Mouse (Mus musculus) midbrain, postnatal 0 days (tissue): Measurements from ENCODE around the gene Rab15. TPM values are rescaled to one million over a fixed set of nuclear protein-coding genes. Genes with fewer than 3 reads are reported as not detected.

Experiments used
- ATAC-seq: fragments of 200-750 bp; cut with Nextera tagmentation; 2 replicates; pipeline ENCODE4 v1.8.0; 2017; ENCODE audit warnings: moderate number of reproducible peaks, mild to moderate bottlenecking, moderate TSS enrichment, moderate library complexity; ENCODE audit not compliant: low FRiP score
- DNase-seq: peaks from one replicate; pipeline ENCODE4 v3.0.0-alpha.2; 2015; ENCODE audit warnings: low spot score
- H3K27ac ChIP-seq: fragments of 300-500 bp; sonication (generic); 2 replicates; pipeline ENCODE4 v1.5.1; 2014; ENCODE audit warnings: low read depth, mild to moderate bottlenecking, low read length, mixed read lengths
- H3K27me3 ChIP-seq: fragments of 300-500 bp; sonication (generic); 2 replicates; pipeline ENCODE4 v1.6.1; 2014; ENCODE audit warnings: low read length, control low read depth, mixed read lengths; ENCODE audit not compliant: insufficient read depth
- H3K36me3 ChIP-seq: fragments of 300-500 bp; sonication (generic); 2 replicates; pipeline ENCODE4 v1.6.1; 2014; ENCODE audit warnings: low read length, control low read depth, mixed read lengths; ENCODE audit not compliant: insufficient read depth
- H3K4me1 ChIP-seq: fragments of 300-500 bp; sonication (generic); 2 replicates; pipeline ENCODE4 v1.6.1; 2014; ENCODE audit warnings: mild to moderate bottlenecking, control low read depth, antibody characterized with exemption, low read length, mixed read lengths; ENCODE audit not compliant: insufficient read depth
- H3K4me2 ChIP-seq: fragments of 300-500 bp; sonication (generic); 2 replicates; pipeline ENCODE4 v1.6.1; 2014; ENCODE audit warnings: low read depth, mild to moderate bottlenecking, low read length, mixed read lengths; ENCODE audit not compliant: poor library complexity, severe bottlenecking
- H3K4me3 ChIP-seq: fragments of 300-500 bp; sonication (generic); 2 replicates; pipeline ENCODE4 v1.5.1; 2014; ENCODE audit warnings: low read depth, mild to moderate bottlenecking, low read length, moderate library complexity
- H3K9ac ChIP-seq: fragments of 300-500 bp; sonication (generic); replicated peaks from 2 replicates; pipeline ENCODE4 v1.6.1; 2014; ENCODE audit warnings: mild to moderate bottlenecking, low read length, moderate library complexity, mixed read lengths; ENCODE audit not compliant: poor library complexity, severe bottlenecking
- H3K9me3 ChIP-seq: fragments of 300-500 bp; sonication (generic); 2 replicates; pipeline ENCODE4 v1.6.1; 2016; ENCODE audit warnings: low read length, control low read depth
- CTCF ChIP-seq: IDR thresholded peaks from 2 replicates; pipeline ENCODE4 v1.5.1; 2016; ENCODE audit warnings: antibody characterized with exemption, mild to moderate bottlenecking
- WGBS: fragments of 180-500 bp; shearing (Covaris S2); extraction: QIAGEN DNeasy Blood & Tissue Kit; methylation state at CpG from one replicate; pipeline ENCODE4 v1.1.7; 2014; 5-methylcytosine and 5-hydroxymethylcytosine counted together
- polyA plus RNA-seq: library from polyadenylated mRNA; unstranded; fragments of >200 nt; fragmentation: Nextera tagmentation; extraction: Ambion mirVana; gene quantifications from 2 replicates; pipeline ENCODE4 v1.2.1, GENCODE M21; 2015
- total RNA-seq: library from RNA; depleted of rRNA; stranded (reverse); fragments of >200 nt; gene quantifications from 2 replicates; pipeline ENCODE4 v1.2.3, GENCODE M21; 2014

The Rab15 gene
- total and polyA plus RNA-seq, 2 experiments from 2014 or later, result 57.2 to 122 TPM

- no peak for ATAC-seq
- TF ChIP-seq CTCF, result no peak
- H3K27me3 ChIP-seq, result no peaks in the 10 kb centered on the region
- no peak overlapping the region for H3K9ac ChIP-seq
- H3K4me2 ChIP-seq, result no peak overlapping the region
- no peaks in the 10 kb centered on the region for H3K36me3 ChIP-seq
- no peak for DNase-seq
- WGBS, result 87% methylated on average over 10 of the region's 10 CpGs
- H3K4me1 ChIP-seq, result no peaks in the 10 kb centered on the region
- no peak overlapping the region for H3K27ac ChIP-seq
- H3K9me3 ChIP-seq, result no peaks in the 10 kb centered on the region
- no peak overlapping the region for H3K4me3 ChIP-seq
These were observed 34.4 kb upstream of the Rab15 start for GRCm38 (mm10) chr12:76857087-76857486.

GRCm38 (mm10) chr12:76853378-76854142, 30.9 kb upstream of the Rab15 start:
- 100% methylated on average over 1 of the region's 1 CpGs for WGBS
- Histone ChIP-seq H3K9me3 (no peaks in the 10 kb centered on the region), H3K36me3 (no peaks in the 10 kb centered on the region), H3K4me1 (no peaks in the 10 kb centered on the region), H3K4me3 (no peak overlapping the region), H3K27me3 (no peaks in the 10 kb centered on the region), H3K4me2 (no peak overlapping the region), H3K9ac (no peak overlapping the region), H3K27ac (no peak overlapping the region)
- no peak for TF ChIP-seq CTCF
- DNase-seq (no peak), ATAC-seq (no peak)

GRCm38 (mm10) chr12:76852419-76852818, 29.7 kb upstream of the Rab15 start:
- Histone ChIP-seq H3K27ac (no peak overlapping the region), H3K9ac (no peak overlapping the region), H3K4me3 (no peak overlapping the region), H3K4me1 (no peaks in the 10 kb centered on the region), H3K4me2 (no peak overlapping the region), H3K9me3 (no peaks in the 10 kb centered on the region), H3K36me3 (no peaks in the 10 kb centered on the region), H3K27me3 (no peaks in the 10 kb centered on the region)
- no peak for TF ChIP-seq CTCF
- whole genome bisulfite sequencing, result 93% methylated on average over 2 of the region's 2 CpGs
- no peak for DNase-seq
- no peak for ATAC-seq

DNA sequence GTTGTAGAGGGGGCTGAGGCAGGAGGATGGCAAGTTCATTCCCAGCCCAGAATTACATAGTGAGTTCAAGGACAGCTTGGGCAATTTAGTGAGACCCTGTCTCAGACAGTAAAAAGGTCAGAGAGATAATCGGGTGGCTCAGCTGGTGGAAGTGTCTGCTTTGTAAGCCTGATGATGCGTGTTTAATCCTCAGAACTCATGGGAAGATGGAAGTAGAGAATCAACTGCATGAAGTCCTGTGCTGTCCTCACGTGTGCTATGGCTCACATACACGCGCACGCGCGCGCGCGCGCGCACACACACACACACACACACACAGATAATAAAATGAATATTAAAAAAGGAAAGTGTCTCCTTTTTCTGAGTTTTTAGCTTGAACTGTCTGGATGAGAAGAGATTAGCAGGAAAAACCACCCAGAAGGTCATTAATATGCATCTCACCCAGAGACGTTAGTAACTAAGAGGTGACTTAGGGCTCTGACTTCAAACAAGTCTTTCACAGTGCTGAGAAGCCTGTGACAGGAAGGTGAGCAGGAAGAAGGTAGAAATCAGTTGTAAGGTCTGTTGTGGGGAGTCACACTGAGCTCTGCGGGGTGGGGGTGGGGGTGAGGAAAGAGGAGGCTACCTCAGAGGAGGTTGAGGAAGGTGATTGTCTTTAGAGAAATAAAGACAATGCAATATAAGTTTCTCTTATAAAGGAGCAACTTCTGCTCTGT, 21.8 kb upstream of the Rab15 start:
- Histone ChIP-seq H3K27me3 (no peaks in the 10 kb centered on the region), H3K9me3 (no peaks in the 10 kb centered on the region), H3K4me3 (no peak overlapping the region), H3K4me2 (no peak overlapping the region), H3K4me1 (no peaks in the 10 kb centered on the region), H3K27ac (no peak overlapping the region), H3K9ac (no peak overlapping the region), H3K36me3 (no peaks in the 10 kb centered on the region)
- TF ChIP-seq CTCF, result no peak
- WGBS, result 85% methylated on average over 15 of the region's 15 CpGs
- DNase-seq (no peak), ATAC-seq (no peak)

- H3K4me3 ChIP-seq, result no peak overlapping the region
- no peak for ATAC-seq
- no peaks in the 10 kb centered on the region for H3K36me3 ChIP-seq
- H3K9ac ChIP-seq, result no peak overlapping the region
- peaks cover 4% of the 10 kb centered on the region; the same call in 1 of the 2 replicates for H3K4me1 ChIP-seq
- H3K27me3 ChIP-seq, result no peaks in the 10 kb centered on the region
- no peaks in the 10 kb centered on the region for H3K9me3 ChIP-seq
- TF ChIP-seq CTCF, result no peak
- no peak overlapping the region for H3K4me2 ChIP-seq
- DNase-seq, result no peak
- no peak overlapping the region for H3K27ac ChIP-seq
- 81% methylated on average over 6 of the region's 6 CpGs for WGBS
These were observed 17.4 kb upstream of the Rab15 start for GRCm38 (mm10) chr12:76840081-76840480.

- Histone ChIP-seq H3K27me3 (no peaks in the 10 kb centered on the region), H3K36me3 (no peaks in the 10 kb centered on the region), H3K4me2 (no peak overlapping the region), H3K27ac (no peak overlapping the region), H3K9me3 (no peaks in the 10 kb centered on the region), H3K4me3 (no peak overlapping the region), H3K9ac (no peak overlapping the region), H3K4me1 (peaks cover 4% of the 10 kb centered on the region; the same call in 1 of the 2 replicates)
- no peak for ATAC-seq
- TF ChIP-seq CTCF, result no peak
- WGBS, result 94% methylated on average over 4 of the region's 4 CpGs
- no peak for DNase-seq
These were observed 16.6 kb upstream of the Rab15 start for GRCm38 (mm10) chr12:76839298-76839697.
